Mouse (Mus musculus) right cerebral cortex, adult 18-20 months (tissue): Measurements from ENCODE around the gene Ahsg.
A peak's percentile ranks its signal among the peaks of the same experiment; 100 is the strongest.

Experiments used
- DNase-seq: peaks from one replicate; pipeline ENCODE4 v3.0.0; 2022; ENCODE audit warnings: mixed read lengths

The Ahsg gene

GRCm38 (mm10) chr16:22890683-22891510 is at the start of gene Ahsg:
Gene Ahsg (plus strand): TSS chr16:22891277.
- no peak for DNase-seq

GRCm38 (mm10) chr16:22842871-22843270 is 48.2 kb upstream of the Ahsg start:
- DNase-seq = no peak

GRCm38 (mm10) chr16:22844061-22844801 is 46.8 kb upstream of the Ahsg start:
- peak; percentile 84 for DNase-seq

DNA sequence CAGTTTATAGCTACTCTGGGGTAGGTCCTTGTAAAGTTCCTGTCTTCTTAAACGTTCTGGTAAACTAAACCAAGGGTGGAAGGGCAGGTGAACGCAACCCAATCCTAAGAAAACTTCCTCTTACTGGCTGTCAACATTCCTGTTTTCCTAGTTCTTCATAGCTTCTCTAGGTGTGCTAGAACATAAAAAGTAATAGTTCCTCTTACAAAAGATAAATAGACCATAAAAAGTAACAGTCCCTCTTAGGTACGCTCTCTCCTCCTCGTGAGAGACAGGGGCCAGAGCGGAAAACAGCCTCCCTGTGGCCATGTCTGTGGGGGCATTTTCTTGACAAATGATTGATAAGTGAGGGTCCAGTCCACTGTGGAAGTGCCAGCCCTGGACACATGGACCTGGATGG is 46.2 kb upstream of the Ahsg start:
- no peak for DNase-seq

- DNase-seq = no peak
Observed at GRCm38 (mm10) chr16:22845481-22845880, 45.6 kb upstream of the Ahsg start.

GRCm38 (mm10) chr16:22847686-22848085 is 43.4 kb upstream of the Ahsg start:
- DNase-seq = no peak

- DNase-seq = no peak
Observed at GRCm38 (mm10) chr16:22848331-22848730, 42.7 kb upstream of the Ahsg start.

- no peak for DNase-seq
Observed at GRCm38 (mm10) chr16:22852709-22853108, 38.4 kb upstream of the Ahsg start.

DNA sequence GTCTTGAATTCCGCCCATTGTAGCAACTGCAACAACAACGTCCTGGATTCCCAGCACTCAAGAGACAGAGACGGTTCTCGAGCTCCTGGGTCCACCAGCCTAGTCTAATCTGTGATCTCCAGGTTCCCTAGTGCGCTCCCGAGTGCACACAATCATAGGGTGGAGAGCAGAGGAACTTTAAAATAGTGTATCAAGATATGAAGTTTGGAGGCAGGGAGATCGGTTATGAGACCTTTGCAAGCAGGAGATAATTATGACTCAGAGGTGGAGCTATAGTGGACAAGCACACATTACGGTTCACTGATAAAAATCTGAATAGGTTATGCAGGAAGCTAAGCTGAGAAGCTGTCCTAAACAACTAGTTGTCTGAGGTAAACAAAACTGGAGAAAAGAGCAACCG is 34.3 kb upstream of the Ahsg start:
- DNase-seq = no peak

DNA sequence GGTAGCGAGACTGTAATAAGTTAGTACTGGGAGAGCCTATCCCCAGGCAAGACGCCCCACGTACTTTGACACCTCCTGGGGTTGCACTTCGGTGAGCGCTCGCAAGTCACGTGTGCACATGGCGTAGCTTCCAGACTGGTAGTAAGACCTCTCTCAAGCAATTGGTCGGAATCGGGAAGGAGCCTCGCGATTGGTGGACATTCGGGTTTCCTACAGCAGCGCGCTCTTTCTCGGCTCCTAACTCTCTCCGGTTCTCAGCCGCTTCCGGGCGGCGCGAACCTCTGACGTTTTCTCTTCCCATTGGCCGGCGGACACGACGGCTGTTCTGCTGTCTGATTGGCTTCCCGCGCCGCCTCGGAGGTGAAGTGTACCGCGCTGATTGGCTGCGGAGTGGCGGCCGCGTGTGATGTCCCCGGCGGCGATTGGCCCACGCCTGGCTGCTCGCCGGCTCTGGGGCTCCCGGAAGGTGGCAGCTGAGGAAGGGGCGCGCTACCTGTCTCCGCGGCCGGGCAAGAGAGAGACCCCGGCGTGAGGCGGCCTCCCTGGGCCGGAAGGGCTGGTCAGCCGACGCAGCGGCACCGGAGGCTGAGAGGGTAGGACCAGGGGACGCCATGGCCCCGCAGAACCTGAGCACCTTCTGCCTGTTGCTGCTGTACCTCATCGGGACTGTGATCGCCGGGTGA is 33.5 kb upstream of the Ahsg start, which contains the start of the genes Tbccd1 and Dnajb11:
TSS of gene Tbccd1 (minus strand) at position 239 of the 683 bp plus-strand sequence.
TSS of gene Dnajb11 (plus strand) at position 415 of the 683 bp plus-strand sequence.
- peak; percentile 100 for DNase-seq

GRCm38 (mm10) chr16:22872397-22872796 is 18.7 kb upstream of the Ahsg start:
- DNase-seq = no peak

DNA sequence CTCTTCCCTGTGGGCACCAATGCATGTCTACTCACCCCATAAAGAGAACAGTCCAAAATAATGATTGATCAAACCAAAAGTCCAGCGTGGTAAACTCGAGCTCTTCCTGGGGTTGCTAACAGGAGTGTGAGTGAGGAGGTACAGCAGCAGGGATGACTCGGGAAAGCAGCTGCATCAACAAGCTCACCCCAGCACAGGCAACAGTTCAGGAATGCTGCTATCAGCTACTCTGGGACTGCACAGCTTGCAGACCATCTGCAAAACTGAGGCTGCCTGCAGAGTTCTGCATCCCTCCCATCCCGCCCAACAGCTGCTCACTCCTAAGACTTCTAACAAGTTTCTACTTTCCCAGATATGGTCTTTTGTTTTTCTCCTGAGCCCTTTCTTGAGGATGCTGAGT is 17.7 kb upstream of the Ahsg start:
- DNase-seq = no peak

DNA sequence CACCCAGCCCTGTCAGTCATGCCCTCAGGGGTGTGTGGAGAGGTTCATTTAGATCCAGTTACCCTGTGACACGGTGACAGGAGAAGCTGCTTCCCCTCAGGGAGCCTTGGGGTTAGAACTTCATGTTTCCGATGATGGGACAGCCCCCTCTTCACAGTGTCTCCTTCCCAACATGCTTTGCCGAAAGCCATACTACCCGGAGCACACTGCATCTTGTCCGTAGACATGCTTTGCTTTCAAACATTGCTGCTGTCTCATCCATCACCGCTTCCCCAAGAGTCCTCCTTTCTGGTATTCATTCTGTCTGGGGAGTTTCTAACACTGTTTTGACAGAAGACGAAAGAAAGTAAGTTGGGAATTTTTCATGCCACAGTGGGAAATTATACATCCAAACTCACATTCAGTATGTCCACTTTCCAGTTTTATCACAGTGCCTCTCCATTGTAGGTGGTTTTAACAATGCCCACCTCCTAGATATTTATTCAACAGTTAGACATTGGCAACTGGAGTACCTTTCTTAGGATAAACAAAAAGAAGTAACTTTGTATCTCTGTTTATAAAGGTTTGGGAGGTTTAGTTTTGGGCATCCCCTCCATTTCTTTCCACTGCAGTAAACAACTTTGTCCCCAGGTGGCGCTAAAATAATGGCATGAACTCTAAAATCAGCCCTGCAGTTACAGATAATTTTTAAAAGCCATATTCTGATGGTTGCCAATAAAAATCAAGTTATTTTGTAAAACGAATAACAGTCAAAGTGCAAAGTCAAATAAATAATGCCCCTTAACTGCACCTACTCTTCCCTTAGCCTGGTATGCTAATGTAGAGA is 14.6 kb upstream of the Ahsg start:
- peak; percentile 14 for DNase-seq

DNA sequence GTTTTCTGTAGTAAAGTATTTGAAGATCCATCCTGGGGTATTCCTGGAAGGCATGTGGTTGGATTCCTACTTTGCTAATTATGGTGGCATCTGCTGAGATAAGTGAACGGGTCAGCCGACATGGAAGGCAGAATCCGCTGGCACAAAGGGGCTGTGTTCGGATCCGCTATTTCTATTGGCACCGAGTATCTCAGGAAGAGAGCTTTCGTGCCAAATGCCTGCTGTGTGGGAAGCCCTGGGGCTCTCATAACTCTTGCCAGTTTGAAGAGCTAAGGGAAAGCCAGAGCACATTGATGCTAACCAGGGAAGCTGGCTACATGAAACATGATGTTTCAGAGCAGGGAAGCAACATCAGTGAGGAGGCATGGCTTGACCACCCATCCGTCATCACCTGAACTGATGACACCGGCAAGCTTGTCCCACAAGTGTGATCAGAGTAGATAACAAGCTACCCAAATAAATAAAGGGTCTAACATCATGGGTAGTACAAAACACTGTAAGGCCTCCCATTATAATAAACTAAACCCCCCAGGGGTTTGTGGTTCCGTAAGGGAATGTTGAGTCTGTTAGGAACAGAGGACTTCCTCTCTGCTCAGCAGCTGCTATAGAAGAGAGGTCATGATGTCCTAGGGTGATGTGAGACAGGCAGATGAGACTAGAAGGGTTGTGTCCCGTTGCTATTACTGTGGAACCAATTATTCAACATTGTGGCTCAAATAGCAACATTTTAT is 13.3 kb upstream of the Ahsg start:
- DNase-seq = no peak

GRCm38 (mm10) chr16:22878716-22879115 is 12.4 kb upstream of the Ahsg start:
- DNase-seq = no peak

GRCm38 (mm10) chr16:22879945-22880595 is 11.0 kb upstream of the Ahsg start:
- no peak for DNase-seq

DNA sequence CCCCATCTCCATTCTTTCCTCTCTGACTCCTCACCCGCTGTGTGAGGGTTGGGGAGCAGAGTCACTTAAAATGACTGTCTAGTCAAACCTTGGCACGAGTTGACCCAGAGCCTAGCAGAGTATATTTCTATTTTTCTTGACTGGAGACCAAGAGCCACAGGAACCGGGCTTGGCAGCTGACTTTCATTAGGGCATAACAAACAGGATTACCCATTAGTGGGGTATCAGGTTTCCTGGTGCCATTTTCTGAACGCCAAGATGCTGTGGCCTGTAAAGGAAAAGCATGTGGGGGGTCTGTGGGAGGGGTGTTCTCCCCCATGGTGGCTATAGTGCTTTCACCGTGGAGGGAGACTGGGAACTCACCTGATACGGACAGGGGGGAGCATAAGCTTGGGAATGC is 10.2 kb upstream of the Ahsg start:
- no peak for DNase-seq

DNA sequence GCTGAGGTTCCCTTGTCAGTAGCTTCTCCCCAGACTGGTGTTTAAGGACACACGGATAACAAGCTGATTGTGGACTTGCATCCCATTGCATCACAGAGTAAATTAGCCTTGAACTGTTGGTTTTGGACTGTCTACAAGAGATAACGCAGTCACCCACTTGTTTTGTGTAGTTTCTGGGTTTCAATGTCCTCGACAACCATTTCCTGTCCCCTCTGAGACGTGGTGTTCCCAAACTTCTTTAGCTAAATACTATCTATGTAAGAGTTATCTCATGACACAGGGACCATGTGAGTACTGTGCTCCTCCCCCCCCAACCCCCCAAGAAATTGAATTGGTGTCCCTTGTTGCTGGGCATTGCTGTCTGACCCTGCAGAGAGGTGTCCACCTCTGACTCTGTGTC is 9.6 kb upstream of the Ahsg start:
- no peak for DNase-seq

DNA sequence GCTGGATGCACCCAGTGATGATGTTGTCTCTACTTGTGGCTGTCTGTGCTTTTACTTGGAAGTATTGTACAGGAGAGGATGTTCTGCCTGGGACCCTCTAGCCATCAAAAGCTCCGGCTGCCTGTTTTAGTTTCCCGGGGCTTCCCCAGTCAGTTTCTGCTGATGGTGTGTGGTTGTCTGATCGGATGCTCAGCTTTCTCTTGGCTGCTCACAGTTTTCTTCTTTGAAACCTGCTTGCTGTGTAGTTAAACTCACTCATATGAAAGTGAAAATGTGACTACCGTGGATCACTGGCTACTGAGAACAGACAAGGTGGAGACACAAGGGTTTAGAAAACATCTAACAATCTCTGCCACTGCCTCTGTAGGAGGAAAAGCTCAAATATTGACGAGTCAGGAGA is 7.6 kb upstream of the Ahsg start:
- no peak for DNase-seq

- no peak for DNase-seq
Observed at GRCm38 (mm10) chr16:22885356-22885755, 5.7 kb upstream of the Ahsg start.

DNA sequence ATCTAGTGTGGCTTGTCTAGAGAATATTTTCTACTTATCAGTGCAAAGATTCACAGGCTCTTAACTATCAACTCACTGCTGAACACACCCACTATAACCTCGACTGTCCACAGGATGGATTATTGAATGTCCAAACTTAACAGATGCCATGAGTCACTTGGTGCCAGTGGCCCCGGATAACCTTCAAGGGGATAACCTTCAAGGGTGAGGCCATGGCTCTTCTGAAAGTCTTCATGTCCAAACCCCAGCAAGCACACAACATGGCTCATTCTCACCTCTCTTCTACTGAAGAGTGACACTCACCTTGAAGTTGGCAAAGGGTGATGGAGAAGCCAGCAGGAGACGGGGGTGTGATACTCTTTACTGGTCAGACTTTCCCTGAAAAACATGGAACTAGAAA is 4.4 kb upstream of the Ahsg start:
- no peak for DNase-seq
